Mouse (Mus musculus): ENCODE results near the gene Cdh4.

DNA sequence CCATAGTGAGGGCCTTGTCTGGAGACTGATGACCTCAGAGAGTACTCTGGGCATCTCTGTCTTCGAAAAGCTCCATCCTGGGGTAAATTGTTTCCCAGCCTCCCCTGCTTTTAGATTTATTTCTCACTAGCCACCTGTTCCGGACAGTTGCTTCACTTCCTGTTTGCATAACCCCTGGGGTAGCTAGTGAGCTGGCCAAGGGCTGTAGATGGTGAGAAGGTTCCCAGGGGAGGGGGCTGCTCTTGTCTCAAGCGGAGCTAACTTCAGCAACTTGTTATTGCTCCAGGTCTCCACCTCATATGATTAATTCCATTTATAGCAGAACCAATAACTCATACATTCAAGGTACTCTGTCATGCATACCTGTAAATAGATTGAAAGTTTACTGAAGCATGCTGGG is 16.6 kb upstream of the Cdh4 start:
- TF ChIP-seq TAL1 (IDR thresholded peaks at IDR 0.05; ENCODE audit: low read length) (no peak), GATA1 (IDR thresholded peaks at IDR 0.05; ENCODE audit: low read length) (no peak)

Measured in erythroblast, embryonic 14.5 days (primary cell).